Mouse (Mus musculus) MEL (cell line): ENCODE measurements around the gene Mpc1.

ENCODE experiments used
- CTCF ChIP-seq, 3 experiments: IDR thresholded peaks in 2 of 3; conservative IDR thresholded peaks in 1 of 3; 2 replicates each; pipeline ENCODE4 v1.5.1; 2011 to 2012; ENCODE audit warnings: low read length in 3 of 3, low read depth in 2 of 3, mild to moderate bottlenecking in 2 of 3, improper control_type of control experiment in 1 of 3, inconsistent platforms in 1 of 3, mixed read lengths in 1 of 3, moderate library complexity in 1 of 3; ENCODE audit not compliant: control insufficient read depth in 1 of 3, insufficient read depth in 1 of 3, poor library complexity in 1 of 3, severe bottlenecking in 1 of 3
- ELF1 ChIP-seq: IDR thresholded peaks from 2 replicates; pipeline ENCODE4 v1.6.1; 2014; ENCODE audit warnings: low read depth, mild to moderate bottlenecking, inconsistent platforms, low read length, improper control_type of control experiment, moderate library complexity
- GATA1 ChIP-seq: IDR thresholded peaks from 2 replicates; pipeline ENCODE4 v1.6.1; 2011; ENCODE audit warnings: low read depth, low read length, improper control_type of control experiment
- SIN3A ChIP-seq: IDR thresholded peaks from 2 replicates; pipeline ENCODE4 v1.6.1; 2012; ENCODE audit warnings: low read length, improper control_type of control experiment, inconsistent platforms
- USF1 ChIP-seq: IDR thresholded peaks from 2 replicates; pipeline ENCODE4 v1.6.1; 2014; ENCODE audit warnings: low read depth, mild to moderate bottlenecking, inconsistent platforms, low read length, improper control_type of control experiment, moderate library complexity

- TF ChIP-seq ELF1 (no peak), USF1 (no peak), GATA1 (no peak), CTCF (IDR thresholded peaks at IDR 0.05 in 2 of 3, conservative IDR thresholded peaks at IDR 0.05 in 1 of 3; ENCODE audit: control insufficient read depth in 1 of 3, insufficient read depth in 1 of 3, low read depth in 2 of 3, low read length in 3 of 3, poor library complexity in 1 of 3, severe bottlenecking in 1 of 3) (no peak), SIN3A (no peak)
These were observed 9.8 kb upstream of the Mpc1 start for GRCm38 (mm10) chr17:8272951-8273350.
